Mouse (Mus musculus) right cerebral cortex, postnatal 36 days (tissue): ENCODE results near the gene Lnpep.
"Not testable (repeated sequence)": the region's sequence is repeated elsewhere in the genome, so short reads cannot be mapped to it uniquely, and the experiment has no call there.

Experiments
- DNase-seq, 2 experiments: peaks; one replicate each; pipeline ENCODE4 v3.0.0; 2022; ENCODE audit warnings: low spot score in 2 of 2, mixed read lengths in 1 of 2

The Lnpep gene

DNA sequence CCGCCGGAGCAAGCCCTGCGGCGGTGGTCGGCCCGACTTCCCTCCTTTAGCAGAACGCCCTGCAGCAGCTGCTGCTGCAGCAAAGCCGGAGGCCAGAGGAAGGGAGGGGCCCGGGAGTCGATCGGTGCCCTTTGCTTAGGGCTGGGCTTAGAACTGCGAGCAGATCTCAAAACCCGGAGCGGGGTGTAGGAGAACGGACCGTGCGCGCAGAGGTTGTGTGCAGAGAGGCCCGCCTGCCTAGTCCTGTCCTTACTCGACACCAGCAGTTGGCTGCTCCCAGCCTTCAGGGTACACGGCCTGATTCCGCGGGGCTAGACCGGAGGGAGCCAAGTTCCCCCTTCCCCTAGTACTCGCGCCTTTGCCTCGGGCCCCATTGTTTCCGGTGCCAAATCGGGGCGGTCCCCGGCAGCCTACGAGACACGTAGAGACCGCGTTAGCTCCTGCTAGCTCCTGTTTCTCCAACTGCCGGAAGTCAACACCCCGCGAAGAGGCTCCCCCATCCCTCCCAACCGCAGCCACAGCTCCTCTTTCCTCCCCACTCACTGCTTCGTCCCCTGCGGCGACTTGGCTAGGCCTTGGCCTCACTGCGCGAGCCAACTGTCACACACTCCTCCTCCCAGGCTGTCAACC is at the start of gene Lnpep:
Gene Lnpep (minus strand): TSS at position 94 of the 630 bp plus-strand sequence.
- DNase-seq: peak; percentile 92 to 93

DNA sequence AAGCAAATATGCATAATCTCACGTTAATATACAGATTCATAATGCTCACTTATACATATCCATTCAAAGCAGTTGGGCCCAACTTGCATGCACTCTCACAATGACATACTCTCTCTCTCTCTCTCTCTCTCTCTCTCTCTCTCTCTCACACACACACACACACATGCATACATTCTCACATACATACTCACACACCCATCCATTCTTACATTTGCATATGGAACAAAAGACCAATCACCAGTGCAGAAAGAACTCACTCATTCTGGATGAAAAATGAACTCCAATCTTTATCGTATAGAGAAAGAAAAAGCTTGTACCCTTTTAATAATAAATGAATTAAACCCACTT is 31.0 kb upstream of the Lnpep start:
- DNase-seq: no peak

DNA sequence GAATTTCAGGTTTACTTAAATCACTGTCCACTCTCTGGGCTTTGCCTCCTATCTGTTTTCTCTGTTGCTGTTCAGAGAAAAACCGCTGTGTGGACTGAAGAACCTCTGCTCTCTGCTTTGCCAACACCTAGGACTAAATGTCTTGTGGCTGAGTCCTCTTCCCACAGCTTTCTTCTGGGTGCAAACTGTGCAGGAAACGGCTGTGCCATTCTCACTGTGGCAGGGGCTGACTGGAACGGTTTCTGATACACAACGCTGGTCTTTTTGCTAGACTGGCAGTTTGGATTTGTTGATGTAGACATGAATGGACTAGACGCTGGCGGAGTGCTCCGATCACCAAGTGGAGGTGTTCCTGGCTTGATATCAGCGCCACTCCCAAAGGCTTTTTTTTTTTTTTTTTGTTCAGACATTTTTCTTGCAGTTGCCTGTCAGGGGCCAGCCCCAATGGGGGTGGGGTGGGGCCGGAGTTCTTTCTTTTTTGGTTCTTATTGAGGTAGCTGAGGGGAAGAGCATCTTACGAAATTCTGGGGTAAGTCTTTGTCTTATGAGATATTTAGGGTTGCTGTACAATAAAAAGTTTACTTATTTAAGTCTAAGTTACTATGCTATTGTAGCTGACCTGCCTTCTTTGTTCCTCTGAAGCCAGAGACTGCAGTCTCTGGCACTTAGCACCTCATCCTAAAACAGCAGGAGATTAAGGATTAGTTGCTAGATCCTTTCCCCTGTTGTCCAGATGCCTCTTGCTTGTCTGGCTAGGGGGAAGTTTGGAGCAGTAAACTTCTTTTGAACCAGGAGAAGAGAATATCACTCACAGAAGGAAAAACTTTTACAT is 30.4 kb upstream of the Lnpep start:
- no peak for DNase-seq

DNA sequence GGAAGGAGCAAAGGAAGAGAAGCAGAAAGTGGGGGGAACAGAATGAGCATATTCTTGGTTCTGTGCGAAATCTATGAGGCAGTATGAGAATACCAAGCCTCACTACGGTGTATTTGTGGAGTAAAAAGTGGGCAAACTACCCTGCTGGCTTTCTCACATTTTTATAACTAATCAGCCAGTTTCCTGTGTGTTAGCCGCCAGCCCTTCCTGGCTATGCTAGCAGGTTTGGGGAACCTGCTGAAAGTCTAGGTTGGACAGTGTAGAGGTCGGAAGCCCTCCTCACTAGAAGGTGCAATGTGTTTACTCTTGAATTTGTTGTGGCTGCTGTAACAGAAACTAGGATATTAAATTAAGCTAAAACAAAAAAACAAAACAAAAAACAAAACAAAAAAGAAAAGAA is 27.7 kb upstream of the Lnpep start:
- no peak for DNase-seq

DNA sequence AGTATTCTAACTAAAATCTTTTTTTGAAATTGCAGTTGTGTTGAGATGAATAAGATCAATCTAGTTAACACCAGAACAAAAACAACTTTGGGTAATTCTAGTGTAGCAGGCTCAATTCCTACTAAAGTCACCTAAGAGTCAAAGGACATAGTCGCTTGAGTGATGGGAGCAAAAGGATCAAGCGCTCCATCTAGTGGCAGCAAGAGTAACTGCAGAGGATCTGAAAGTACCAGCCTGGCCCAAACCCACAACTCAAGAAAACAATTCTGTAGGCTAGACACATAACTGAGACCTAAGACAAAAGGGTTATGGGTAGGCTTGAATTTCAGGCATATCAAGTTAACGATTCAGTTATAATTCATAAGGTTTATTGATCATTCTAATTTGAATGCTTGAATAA is 20.9 kb upstream of the Lnpep start:
- DNase-seq: no peak

DNA sequence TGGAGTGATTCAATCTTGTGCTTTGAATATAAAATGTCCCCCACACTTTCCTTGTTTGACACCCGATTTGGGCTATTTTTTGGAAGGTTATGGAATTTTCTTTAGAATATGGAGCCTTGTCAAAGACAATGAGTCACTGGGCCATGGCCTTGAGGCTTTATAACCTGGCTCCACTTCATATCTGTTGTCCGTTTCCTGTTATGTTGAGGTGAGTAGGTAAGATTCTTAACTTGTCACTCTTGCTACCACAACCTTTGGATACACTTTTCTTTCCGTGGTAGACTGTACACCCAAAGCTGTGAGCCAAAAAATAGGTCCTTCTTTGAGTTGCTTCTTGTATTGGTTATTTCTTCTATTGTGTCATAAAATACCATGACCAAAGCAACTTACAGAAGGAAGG is 12.5 kb upstream of the Lnpep start:
- no peak for DNase-seq

DNA sequence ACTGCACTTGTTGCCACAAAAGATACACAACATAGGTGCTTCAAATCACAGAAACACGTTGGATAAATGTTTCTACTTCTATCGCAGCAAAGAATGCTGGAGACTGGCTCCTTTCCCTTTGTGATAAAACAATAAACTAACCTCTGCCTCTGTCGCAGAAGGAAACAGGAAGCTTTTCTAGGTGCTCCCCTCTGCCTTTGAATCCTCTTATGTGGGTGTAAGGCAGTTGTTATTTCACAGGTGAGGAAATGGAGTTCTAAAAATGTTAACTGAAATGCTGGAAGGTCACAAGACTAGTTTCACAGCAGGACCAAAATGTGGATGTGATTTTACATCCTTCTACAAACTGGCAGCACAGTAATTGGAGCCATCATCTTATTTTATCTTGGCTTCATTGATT is 11.3 kb upstream of the Lnpep start:
- DNase-seq: no peak

DNA sequence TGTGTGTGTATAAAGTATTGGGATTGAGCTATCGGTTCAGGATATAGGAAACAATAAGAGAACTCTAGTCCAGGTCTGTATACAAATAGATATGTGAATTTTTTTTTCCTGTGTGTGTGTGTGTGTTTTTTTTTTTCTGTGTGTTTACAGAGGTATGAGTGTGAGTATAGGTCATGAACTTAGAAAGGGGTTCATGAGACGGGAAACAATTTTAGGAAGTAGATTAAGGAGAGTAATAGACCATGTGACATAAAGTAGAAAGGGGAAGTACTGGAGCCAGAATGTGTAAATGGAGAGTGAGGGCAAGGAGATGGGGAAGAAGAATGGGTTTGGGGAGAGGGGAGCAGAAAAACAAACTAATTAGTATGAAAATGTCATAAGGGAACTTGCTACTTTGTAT is 9.2 kb upstream of the Lnpep start:
- DNase-seq: no peak

DNA sequence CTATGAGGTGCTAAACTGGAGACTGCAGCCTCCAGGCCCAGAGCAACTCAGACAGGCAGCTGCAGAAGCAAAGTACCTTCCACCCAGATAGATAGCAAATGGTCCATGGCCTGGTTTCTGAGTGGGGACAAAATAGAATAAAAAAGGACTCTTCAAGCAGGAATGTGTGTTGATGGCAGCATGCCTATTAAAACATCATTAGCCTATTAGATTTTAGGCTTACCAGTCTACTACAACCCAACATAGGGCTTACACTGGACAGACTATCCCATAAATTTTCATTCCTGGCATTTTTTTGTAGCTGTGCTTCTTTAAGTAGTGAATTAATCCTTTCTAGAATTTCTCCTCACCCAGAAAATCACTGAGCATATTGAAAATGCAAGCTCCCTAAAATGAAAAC is 7.1 kb upstream of the Lnpep start:
- DNase-seq: no peak

DNA sequence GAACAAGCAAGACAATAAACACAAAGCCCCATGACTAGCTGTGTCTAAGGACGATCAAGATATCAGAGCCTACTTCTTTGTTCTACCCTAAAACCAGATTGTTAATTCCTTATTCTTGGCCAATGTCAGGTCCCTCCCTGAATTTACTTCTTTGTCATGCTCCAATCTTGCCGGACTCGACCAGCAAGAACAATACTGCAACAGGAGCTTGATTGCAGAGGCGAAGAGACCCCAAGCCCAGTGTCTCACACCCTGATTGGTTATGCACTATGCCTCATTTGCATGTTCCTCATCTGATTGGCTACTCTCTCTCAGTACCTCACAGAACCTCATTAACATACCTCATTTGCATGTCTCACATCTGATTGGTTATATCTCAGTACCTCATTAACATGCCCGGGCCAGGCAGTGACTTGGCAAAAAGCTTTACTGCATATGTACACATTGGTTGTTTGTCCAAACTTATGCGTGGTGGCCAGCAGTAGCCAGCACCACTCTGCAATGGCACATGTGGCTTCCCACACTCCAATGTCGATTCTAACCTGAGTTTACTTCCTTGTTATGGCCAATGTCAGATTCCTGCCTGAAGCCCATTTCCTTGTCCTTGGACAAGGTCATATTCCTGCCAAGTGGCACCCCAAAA is 3.5 kb upstream of the Lnpep start:
- DNase-seq: not testable (repeated sequence)

DNA sequence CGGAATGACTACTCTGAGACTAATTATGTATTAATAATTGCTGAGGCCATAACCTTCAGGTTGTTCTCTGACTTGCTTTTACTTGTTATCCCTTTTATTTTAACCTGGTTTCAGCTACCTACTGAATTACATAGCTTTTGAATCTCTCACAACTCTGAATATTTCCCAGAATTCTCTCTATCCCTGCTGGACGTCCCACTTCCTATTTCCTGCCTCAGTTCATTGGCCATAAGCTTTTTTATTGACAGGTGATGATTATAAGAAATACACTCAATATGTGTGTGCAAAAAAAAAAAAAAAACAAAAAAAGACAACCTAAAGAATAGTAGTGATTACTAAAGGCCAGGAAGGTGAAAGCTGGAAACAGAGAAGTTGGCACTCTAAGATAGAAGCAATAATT is 2.7 kb upstream of the Lnpep start:
- DNase-seq: no peak

DNA sequence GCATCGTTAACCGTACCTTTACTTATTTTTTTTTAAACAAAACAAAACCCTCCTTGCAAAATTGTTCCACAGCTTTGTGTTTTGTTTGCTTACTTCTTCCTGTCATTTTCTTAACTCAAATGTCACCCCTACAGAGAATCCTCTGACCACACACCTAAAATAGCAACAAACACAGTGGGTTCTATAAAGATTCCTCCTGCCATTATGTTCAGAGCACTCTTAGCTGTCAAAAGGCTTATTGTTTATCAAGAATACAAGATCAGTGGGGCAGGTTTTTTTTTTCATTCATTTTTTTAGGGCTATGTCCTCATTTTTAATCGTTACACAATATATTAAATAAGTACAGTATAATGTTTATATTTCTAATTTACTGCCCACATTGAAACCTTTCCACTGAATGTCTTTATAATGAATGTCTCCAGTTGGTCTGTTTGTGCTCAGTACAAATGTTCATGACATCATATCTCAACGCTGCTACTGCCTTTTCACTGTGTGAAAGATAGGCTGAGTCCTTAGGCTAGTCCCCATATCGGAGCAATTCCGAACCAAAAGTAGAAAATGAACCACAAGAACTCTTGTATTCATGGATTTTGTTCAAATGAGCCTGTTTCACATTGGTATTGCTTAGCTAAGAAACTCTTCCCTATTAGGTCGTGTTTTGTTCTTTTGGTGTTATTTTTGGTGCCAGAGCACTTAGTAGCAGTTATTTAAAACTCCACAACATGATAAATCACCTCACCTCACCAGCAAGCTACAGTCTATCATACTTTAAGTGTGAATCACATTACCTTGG is 1.2 kb upstream of the Lnpep start:
- no peak for DNase-seq

DNA sequence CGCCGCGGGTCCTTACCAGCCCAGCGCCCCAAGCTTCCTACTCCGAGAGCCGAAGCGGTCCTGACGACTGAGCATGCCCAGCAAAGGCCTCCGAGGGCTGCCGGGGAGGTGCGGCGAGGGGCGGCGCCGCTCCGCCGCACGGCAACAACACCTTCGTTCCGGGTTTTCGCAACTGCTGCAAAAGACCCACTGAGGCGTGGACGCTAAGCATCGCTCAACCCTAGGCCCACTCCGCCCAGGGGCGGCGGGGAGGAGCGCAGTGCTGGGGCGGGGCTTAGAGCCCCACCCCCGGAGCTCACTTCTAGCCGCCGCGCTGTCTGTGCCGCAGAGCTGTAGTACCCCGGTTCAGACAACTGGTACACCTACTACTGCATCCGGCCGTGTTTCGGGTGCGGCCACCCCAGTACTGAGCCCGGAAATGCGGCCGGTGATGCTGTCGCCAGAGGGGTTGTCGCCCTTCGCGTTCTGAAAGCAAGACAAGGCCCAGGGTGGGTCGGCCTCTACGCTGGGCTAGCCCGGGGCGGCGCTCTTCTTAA is 361 bp downstream of the Lnpep start:
- DNase-seq: peak; percentile 91 to 94

DNA sequence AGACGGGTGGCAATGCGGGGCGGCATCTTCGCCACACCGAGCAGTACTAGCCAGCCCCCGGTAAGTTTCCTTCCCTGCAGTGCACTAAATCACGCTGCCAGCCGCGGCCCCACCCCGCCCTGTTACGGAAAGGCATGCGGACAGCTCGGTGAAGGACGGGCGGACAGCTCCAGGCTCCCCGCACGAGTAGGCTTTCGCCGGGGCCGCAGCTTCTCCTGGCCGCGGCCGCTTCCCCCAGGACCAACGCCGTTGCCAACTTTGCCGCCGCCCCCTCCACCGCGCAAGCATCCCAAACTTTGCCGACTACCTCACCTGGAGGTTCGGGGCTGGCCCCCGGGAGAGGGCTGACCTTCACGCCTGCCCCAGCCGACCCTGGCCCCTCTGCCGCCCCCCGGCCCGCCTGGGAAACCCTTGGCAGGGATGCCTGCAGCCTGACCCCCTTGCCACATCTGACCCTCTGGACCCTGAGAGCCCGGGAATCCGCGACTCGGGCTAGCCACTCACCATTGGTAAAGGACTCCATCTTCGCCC is 895 bp downstream of the Lnpep start:
- peak; percentile 36 to 53 for DNase-seq

DNA sequence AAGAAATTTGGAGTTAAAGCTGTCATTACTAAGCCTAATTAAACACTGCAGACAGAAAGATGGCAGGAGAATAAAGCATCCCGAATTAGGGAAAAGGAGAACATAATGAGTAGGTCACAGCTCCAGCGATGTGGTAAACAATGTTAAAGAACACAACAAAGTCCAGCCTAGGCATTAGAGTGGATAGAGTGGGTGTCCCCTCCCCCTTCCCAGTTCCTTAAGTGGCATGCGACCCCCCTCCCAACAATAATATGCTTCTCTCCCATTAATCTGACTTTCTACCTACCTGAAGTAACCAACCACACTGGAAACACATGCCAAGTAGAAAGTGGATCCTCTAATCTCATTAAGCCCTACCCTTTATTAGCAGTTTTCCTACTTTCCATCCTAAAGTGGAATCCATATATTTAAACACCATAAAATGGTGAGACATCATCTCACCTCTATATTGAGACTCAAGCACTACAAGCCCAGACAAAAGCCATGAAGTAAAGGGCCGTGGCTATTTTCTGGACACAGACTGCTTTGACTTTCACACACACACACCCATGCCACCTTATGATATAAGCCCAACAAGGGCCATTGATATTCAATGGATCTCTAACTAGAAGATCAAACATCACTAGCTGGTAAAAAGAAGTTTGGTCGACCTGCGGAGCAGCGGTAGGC is 1.5 kb downstream of the Lnpep start:
- DNase-seq: no peak

DNA sequence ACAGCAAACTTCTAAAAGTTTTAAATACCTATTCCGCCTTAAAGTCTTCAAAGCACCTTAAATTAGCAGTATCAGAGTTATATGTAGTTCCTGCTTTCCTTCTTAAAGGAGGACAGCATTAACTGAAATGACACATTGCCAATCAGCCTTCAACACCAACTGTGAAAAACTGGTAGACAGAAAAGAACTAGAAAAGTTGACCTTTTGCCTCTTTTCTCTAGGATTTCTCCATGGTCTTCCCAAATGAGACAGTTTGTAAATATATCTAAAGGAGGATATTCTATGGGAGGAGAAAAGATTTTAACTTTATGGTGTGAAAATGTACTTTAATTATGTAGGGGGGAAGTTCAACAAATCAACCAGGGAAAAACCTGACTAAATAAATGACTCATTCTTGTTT is 2.3 kb downstream of the Lnpep start:
- DNase-seq: no peak

DNA sequence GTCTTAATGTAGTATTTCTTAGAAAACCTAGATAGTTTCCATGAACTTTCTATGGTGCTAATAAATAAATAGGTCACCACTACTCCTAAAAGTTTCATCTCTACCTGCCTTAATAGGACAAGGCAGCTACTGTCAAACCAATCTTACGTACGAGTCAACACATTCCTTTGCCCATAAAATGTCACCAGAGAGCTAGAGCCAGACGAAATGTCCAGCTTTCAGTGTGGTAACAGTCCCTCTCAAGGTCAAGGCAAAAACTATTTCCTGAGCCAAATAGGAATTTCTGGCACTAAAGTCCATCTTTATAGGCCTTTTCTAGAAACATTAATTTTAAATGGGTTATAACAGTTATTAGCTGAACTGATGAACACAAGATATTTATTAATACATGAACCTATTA is 3.3 kb downstream of the Lnpep start:
- no peak for DNase-seq

DNA sequence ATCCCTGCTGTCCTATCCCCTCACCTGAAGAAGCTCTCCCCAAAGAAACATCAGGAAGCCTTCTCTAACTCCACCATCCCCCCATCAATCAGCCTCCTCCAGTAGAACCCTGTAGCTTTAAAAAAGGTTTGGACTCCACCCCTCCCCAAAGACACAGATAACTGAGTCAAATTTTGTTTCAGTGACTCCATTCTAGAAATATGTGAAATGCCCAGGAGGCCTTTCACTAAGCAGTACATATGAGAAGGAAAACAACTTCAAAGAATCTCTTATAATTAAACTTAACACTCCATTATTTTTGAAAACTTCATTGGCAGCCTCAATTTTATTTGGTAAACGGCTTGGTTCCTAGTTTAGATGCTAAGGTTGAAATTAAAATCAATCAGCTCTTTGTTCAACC is 6.4 kb downstream of the Lnpep start:
- no peak for DNase-seq

DNA sequence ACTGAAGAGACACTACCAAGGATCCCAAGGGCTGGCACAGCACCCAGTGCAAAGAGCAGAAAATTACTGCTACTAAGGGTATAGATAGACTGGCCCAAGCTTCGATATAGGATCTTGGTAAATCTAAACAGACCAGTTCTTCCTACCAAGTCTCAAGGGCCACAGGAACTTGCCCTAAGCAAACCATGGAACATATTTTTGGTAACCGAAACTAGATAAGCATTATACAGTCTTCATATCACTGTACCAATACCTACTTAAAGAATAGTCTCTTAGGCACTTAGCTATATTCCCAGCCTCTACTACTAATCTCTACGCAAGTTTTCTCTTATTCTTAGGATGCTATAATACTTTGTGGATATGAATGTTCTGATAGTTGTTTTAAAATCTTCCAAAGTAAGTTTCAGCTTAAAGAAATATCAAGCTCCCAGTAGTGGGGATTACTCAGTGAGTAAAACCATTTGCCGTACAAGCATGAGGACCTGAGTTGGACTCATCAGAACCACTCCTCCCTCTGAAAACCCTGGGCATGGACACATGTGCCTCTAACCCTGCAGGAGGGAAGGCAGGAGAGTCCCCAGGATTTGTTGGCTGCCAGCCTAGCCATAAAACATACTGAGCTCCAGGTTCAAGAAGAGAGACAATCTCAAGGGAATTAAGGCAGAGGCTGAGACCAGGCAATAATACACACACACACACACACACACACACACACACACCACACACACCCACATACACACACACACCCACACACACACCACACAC is 7.2 kb downstream of the Lnpep start:
- no peak for DNase-seq

DNA sequence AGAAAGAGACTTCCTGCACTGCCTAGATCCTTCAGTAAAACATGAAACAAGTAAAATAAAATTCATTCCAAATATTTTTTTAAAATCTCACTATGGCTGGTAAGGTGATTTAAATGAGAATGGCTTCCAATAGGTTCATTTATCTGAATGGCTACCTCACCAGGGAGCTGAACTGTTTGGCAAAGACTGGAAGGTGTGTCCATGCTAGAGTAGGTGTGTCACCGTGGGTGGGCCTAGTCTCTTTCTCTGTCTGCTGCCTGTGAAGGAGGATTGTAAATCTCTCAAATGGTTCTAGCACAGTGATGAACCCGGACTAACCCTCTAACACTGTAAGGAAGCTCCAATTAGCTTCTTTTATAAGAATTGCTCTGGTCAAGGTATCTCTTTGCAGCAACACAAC is 12.5 kb downstream of the Lnpep start:
- no peak for DNase-seq
